Mouse (Mus musculus) CH12.LX (cell line): ENCODE measurements around the gene Eps8l2.

Experiments used
- CHD2 ChIP-seq: IDR thresholded peaks from 2 replicates; pipeline ENCODE4 v1.6.1; 2011; ENCODE audit warnings: low read length, improper control_type of control experiment
- CTCF ChIP-seq, 2 experiments: IDR thresholded peaks in 1 of 2; conservative IDR thresholded peaks in 1 of 2; 2 replicates each; pipeline ENCODE4 v1.5.1; 2011 to 2012; ENCODE audit warnings: low read depth in 2 of 2, low read length in 2 of 2, improper control_type of control experiment in 1 of 2, inconsistent platforms in 1 of 2, mild to moderate bottlenecking in 1 of 2, moderate library complexity in 1 of 2
- ELF1 ChIP-seq: IDR thresholded peaks from 2 replicates; pipeline ENCODE4 v1.6.1; 2014; ENCODE audit warnings: low read depth, mild to moderate bottlenecking, inconsistent platforms, low read length, improper control_type of control experiment
- EP300 ChIP-seq: IDR thresholded peaks from 2 replicates; pipeline ENCODE4 v1.6.1; 2011; ENCODE audit warnings: low read length, improper control_type of control experiment
- POLR2A ChIP-seq: IDR thresholded peaks from 2 replicates; pipeline ENCODE4 v1.6.1; 2011; ENCODE audit warnings: low read depth, mild to moderate bottlenecking, improper control_type of control experiment, low read length

DNA sequence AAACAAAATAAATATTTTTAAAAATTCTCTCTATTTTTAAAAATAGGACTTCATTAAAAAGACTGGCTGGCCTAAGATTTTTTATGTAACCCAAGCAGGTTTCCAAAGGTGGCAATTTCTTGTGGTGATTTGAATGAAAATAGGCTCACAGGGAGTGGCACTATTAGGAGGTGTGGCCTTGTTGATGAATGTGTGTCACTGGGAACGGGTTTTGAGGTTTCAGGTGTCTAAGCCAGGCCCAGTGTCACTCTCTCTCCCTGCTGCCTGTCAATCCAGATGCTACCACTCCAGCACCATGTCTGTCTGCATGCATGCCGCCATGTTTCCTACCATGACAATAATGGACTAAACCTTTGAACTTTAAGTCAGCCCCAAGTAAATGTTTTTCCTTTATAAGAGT is 19.2 kb upstream of the Eps8l2 start:
- TF ChIP-seq CHD2 (no peak), CTCF (conservative IDR thresholded peaks at IDR 0.05 in 1 of 2, IDR thresholded peaks at IDR 0.05 in 1 of 2; ENCODE audit: low read depth in 2 of 2, low read length in 2 of 2) (no peak), EP300 (no peak), ELF1 (no peak), POLR2A (no peak)
